Mouse (Mus musculus): ENCODE measurements around the gene 4930512M02Rik. TPM values are rescaled to one million over a fixed set of nuclear protein-coding genes. Genes with fewer than 3 reads are reported as not detected.
"Not testable (repeated sequence)": the region's sequence is repeated elsewhere in the genome, so short reads cannot be mapped to it uniquely, and the experiment has no call there.

4930512M02Rik gene
- polyA plus RNA-seq (2016; fragmentation: Nextera tagmentation; extraction: Ambion mirVana), result not detected in 2 replicates

DNA sequence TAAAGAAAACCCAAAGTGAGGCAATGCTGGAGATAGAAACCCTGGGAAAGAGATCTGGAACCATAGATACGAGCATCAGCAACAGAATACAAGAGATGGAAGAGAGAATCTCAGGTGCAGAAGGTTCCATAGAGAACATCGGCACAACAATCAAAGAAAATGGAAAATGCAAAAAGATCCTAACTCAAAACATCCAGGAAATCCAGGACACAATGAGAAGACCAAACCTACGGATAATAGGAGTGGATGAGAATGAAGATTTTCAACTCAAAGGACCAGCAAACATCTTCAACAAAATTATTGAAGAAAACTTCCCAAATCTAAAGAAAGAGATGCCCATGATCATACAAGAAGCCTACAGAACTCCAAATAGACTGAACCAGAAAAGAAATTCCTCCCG, at the start of gene 4930512M02Rik:
TSS of gene 4930512M02Rik (minus strand) at position 101 of the 400 bp plus-strand sequence.
- not testable (repeated sequence) for H3K27ac ChIP-seq; H3K27me3 ChIP-seq (ENCODE audit: poor library complexity, severe bottlenecking); H3K4me1 ChIP-seq; H3K4me3 ChIP-seq; H3K36me3 ChIP-seq (replicated peaks); DNase-seq (ENCODE audit: extremely low spot score, low spot score); H3K9me3 ChIP-seq
- 96% methylated on average over 3 of the region's 4 CpGs for WGBS

DNA sequence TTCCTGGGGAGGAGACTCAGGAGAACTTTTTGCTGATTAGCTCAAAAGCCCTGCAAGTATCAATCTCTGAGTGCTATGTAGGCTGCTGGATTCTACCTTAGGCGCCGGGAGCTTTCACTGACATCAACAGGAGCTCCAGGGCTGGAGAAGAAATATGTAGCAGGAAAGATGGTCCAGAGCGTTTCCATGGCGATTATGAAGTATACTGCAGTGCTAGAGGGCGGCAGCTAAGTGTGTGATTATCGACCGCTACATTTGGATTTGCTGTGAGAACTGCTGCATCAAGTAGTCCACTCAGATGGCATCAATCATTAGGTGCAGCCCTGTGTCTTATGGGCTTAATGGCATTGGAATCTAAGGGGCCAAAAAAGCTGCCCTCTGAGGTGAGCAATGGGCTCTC, 49.5 kb upstream of the 4930512M02Rik start:
- H3K4me3 ChIP-seq, result no peak overlapping the region
- no peaks in the 10 kb centered on the region for H3K27me3 ChIP-seq (ENCODE audit: poor library complexity, severe bottlenecking)
- H3K9me3 ChIP-seq, result no peaks in the 10 kb centered on the region
- H3K4me1 ChIP-seq, result no peaks in the 10 kb centered on the region
- 93% methylated on average over 7 of the region's 7 CpGs for WGBS
- no peaks in the 10 kb centered on the region for H3K36me3 ChIP-seq (replicated peaks)
- no peak overlapping the region for H3K27ac ChIP-seq
- no peak for DNase-seq (ENCODE audit: extremely low spot score, low spot score)

DNA sequence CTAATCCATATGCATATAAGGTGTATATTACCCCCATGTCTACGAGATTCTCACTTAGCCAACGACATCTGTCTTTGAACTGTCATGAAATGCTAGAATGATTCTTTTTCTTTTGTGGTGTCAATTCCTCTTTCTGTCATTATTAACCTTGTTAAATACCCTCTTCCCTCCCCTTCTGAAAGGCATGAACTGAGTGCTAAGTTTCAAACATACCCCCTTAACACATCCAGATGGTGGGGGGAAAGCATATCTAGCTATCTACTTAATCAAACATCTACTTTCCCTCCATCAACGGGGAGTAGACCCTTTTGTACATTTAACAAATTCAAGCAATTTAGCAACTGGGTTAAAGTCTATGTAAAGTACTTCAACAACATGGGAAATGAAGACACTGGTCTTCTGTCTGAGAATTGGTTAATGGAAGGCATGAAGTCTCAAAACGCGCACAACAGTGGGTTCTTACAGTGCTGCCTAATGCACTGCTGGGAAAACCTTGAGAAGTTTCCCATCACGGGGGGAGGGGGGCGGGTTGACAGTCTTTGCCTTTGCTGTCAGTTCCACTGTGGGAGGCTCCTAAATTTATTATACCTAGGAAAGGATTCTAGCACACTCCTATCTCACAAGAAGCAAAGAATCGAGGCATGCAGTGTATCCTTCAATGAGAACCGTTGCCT, 48.6 kb upstream of the 4930512M02Rik start:
- WGBS, result 90% methylated on average over 9 of the region's 9 CpGs
- no peak for DNase-seq (ENCODE audit: extremely low spot score, low spot score)
- Histone ChIP-seq H3K9me3 (no peaks in the 10 kb centered on the region), H3K4me3 (no peak overlapping the region), H3K27me3 (ENCODE audit: poor library complexity, severe bottlenecking) (no peaks in the 10 kb centered on the region), H3K27ac (no peak overlapping the region), H3K36me3 (replicated peaks) (no peaks in the 10 kb centered on the region), H3K4me1 (no peaks in the 10 kb centered on the region)

DNA sequence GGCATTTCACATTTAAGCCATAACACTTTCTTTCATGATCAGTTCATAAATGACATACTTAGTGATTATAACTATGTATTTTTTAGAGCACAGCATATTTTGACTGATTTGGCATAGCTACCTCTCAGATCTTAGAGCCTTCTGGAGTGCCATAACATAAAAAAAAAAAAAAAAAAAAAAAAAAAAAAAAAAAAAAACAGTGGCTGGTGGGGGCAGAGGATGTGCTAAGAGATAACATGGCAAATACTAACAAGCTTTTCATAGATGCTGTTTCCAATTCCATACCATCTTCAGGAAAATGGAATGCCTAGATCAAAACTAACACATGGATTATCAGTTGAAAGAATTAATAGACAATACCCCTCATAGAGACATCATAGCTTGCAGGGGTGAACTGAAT, 47.4 kb upstream of the 4930512M02Rik start:
- DNase-seq (ENCODE audit: extremely low spot score, low spot score), result no peak
- Histone ChIP-seq H3K36me3 (replicated peaks) (no peaks in the 10 kb centered on the region), H3K4me1 (no peaks in the 10 kb centered on the region), H3K9me3 (no peaks in the 10 kb centered on the region), H3K27me3 (ENCODE audit: poor library complexity, severe bottlenecking) (no peaks in the 10 kb centered on the region), H3K27ac (no peak overlapping the region), H3K4me3 (no peak overlapping the region)

DNA sequence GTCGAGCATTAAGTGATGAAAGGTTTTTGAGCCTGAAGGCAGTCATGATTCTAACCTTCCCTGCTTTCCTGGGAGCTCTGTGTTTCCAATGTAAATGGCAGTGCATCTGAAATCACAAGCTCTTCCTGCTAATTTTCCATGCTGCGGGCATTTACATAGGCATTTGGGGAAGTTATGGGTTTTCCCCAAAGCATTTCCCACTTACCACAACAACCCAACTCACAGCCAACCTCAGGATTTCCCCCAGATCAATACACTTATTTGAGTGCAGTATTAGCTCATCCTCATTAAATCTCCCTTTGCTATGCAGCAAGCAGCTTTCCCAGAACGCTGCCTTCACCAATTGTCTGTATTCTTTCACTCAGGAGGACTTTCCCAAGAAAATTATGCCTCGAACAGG, 45.3 kb upstream of the 4930512M02Rik start:
- no peaks in the 10 kb centered on the region for H3K9me3 ChIP-seq
- 83% methylated on average over 4 of the region's 4 CpGs for WGBS
- no peaks in the 10 kb centered on the region for H3K27me3 ChIP-seq (ENCODE audit: poor library complexity, severe bottlenecking)
- H3K4me1 ChIP-seq, result no peaks in the 10 kb centered on the region
- H3K27ac ChIP-seq, result no peak overlapping the region
- no peak for DNase-seq (ENCODE audit: extremely low spot score, low spot score)
- H3K4me3 ChIP-seq, result no peak overlapping the region
- no peaks in the 10 kb centered on the region for H3K36me3 ChIP-seq (replicated peaks)

DNA sequence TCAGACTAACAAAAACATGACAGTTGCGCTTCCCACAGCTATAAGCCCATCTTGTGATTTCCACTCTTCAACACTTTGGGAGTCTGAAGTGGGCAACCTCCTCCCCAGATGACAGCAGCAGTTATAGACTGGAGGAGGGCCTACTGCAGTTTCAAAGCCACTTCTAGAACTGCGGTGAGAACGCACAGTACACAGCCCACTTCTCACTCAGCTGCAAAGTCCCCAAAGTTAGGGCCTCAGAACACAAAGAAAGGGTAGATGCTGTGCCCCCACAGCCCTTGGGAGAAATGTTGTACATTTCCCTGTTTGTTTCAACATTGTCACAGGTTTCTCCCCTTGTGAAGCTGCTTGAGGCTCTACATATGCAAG, 40.3 kb upstream of the 4930512M02Rik start:
- no peaks in the 10 kb centered on the region for H3K9me3 ChIP-seq
- H3K27ac ChIP-seq, result no peak overlapping the region
- no peaks in the 10 kb centered on the region for H3K4me1 ChIP-seq
- no peak for DNase-seq (ENCODE audit: extremely low spot score, low spot score)
- H3K36me3 ChIP-seq (replicated peaks), result no peaks in the 10 kb centered on the region
- 98% methylated on average over 3 of the region's 3 CpGs for WGBS
- H3K4me3 ChIP-seq, result no peak overlapping the region
- H3K27me3 ChIP-seq (ENCODE audit: poor library complexity, severe bottlenecking), result no peaks in the 10 kb centered on the region

DNA sequence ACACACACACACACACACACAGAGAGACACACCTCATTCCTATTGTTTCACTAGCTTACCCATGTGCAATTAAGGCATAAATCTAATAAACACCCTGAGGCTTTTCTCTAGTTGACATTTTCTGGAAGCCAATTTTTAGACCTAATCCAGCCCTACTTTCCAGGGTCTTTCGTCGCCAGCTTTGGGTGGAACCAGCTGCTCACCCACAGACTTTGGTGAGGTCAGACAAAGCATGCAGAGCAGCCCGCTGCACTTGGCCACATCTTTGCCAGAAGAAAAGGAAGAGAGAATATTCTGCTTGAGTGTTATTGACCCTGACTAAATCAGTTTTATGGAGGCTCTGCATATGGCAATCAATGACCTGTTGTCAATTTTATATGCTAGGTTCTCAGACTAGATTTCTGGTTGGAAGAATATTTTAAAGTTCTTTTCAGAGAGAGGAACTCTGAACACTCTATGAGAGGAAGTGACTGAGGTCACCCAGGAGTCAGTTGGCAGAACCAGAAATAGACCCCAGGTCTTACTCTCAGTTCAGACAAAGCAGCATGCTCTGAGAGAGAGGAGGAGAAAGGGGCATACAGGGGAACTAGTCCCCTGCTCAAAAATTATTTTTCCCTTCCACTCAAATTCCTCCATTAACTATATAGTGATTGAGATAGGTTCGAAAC, 39.8 kb upstream of the 4930512M02Rik start:
- no peaks in the 10 kb centered on the region for H3K27me3 ChIP-seq (ENCODE audit: poor library complexity, severe bottlenecking)
- H3K4me1 ChIP-seq, result no peaks in the 10 kb centered on the region
- no peak for DNase-seq (ENCODE audit: extremely low spot score, low spot score)
- H3K4me3 ChIP-seq, result no peak overlapping the region
- no peak overlapping the region for H3K27ac ChIP-seq
- 87% methylated on average over 4 of the region's 4 CpGs for WGBS
- H3K36me3 ChIP-seq (replicated peaks), result no peaks in the 10 kb centered on the region
- no peaks in the 10 kb centered on the region for H3K9me3 ChIP-seq

DNA sequence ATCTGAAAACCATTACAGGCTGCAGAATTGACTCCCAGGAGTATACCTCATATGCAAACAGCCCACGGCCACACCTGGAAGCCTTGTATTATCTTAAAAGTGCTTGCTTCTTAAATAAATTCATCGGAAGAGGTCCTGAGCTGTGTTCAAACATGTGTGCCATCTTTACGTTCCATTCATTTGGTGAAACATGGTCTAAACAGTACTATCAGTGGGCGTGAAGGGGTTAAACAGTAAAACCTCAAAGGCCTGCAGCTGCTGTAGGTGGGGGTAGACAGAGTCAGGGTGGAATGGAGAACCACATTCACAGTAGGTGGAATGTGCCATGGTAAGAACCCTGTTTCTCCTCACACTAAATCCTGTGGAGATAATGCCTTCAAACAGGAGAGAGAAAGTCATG, 33.0 kb upstream of the 4930512M02Rik start:
- no peaks in the 10 kb centered on the region for H3K9me3 ChIP-seq
- no peak for DNase-seq (ENCODE audit: extremely low spot score, low spot score)
- WGBS, result 93% methylated on average over 4 of the region's 4 CpGs
- H3K36me3 ChIP-seq (replicated peaks), result no peaks in the 10 kb centered on the region
- H3K4me1 ChIP-seq, result no peaks in the 10 kb centered on the region
- no peaks in the 10 kb centered on the region for H3K27me3 ChIP-seq (ENCODE audit: poor library complexity, severe bottlenecking)
- H3K27ac ChIP-seq, result no peak overlapping the region
- H3K4me3 ChIP-seq, result no peak overlapping the region

DNA sequence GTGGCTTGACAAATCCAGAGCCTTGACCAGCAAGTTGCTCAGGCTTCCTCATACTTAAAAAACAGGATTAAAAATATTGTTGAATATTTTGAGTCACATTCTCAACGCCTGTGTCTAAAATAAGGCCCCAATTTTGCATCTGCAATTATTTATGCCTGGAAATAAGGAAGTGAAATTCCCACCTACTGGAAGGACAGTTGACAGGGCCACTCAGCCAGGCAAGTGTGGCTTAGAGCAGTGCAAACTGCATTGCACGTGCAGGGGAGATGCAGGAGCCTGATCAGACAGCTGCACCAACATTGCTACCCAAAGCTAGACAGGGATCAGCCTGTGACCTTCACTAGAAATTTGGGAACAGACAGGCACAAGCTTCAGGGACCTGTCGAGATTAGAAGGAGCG, 31.2 kb upstream of the 4930512M02Rik start:
- Histone ChIP-seq H3K4me3 (no peak overlapping the region), H3K27ac (no peak overlapping the region), H3K36me3 (replicated peaks) (no peaks in the 10 kb centered on the region), H3K4me1 (no peaks in the 10 kb centered on the region), H3K9me3 (no peaks in the 10 kb centered on the region), H3K27me3 (ENCODE audit: poor library complexity, severe bottlenecking) (no peaks in the 10 kb centered on the region)
- WGBS, result 84% methylated on average over 4 of the region's 4 CpGs
- DNase-seq (ENCODE audit: extremely low spot score, low spot score), result no peak

DNA sequence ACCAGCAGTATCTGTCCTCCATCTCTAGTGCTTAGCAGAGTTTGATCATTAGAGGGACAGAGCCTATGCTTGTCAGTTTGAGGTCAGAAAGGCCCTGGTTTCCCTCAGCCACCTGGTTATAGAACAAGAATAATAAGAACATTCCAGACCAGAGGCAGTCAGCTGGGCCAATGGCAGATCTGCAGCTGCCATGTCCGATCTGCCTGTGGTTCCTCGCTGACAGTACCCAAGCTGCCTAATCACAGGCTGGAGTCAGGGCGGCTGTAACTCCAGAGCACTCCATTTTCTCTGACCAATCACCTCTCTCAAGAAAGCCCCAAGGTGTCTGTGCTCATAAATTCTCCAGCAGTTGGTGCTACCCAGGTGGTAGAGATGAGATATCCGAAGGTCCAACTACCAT, 30.0 kb upstream of the 4930512M02Rik start:
- DNase-seq (ENCODE audit: extremely low spot score, low spot score), result no peak

DNA sequence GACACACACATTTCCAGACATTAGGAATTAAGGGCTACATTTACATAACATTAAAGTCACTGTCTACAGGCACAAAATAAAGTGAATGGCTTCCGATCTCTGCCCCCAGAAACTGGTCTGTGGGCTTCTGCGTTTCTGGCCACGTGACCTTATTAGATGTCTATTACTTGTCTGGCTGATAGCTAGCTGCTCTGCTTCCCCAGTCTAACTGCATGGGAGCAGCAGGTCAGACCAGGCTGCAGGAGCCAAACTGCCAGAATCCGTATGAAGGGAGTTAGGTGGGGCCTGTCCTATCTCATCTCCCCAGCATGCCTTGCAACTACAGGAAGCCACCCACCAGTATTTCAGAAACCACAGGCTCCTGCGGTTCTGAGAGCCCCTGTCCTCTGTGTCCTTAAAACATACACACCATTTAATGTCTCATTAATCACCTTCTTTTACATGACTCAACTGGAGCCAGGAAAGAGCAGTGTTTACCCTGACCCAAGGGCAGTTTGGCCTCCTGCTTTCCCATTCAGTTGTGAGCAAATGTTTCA, 29.4 kb upstream of the 4930512M02Rik start:
- 77% methylated on average over 5 of the region's 5 CpGs for WGBS
- Histone ChIP-seq H3K27ac (no peak overlapping the region), H3K9me3 (no peaks in the 10 kb centered on the region), H3K27me3 (ENCODE audit: poor library complexity, severe bottlenecking) (no peaks in the 10 kb centered on the region), H3K36me3 (replicated peaks) (no peaks in the 10 kb centered on the region), H3K4me1 (no peaks in the 10 kb centered on the region), H3K4me3 (no peak overlapping the region)
- no peak for DNase-seq (ENCODE audit: extremely low spot score, low spot score)

More for the DNA sequence above, 30.0 kb upstream of the 4930512M02Rik start:
- H3K27me3 ChIP-seq (ENCODE audit: poor library complexity, severe bottlenecking), result no peaks in the 10 kb centered on the region
- no peak overlapping the region for H3K27ac ChIP-seq
- H3K36me3 ChIP-seq (replicated peaks), result no peaks in the 10 kb centered on the region
- no peaks in the 10 kb centered on the region for H3K4me1 ChIP-seq
- no peak overlapping the region for H3K4me3 ChIP-seq
- no peaks in the 10 kb centered on the region for H3K9me3 ChIP-seq
- 88% methylated on average over 4 of the region's 4 CpGs for WGBS

DNA sequence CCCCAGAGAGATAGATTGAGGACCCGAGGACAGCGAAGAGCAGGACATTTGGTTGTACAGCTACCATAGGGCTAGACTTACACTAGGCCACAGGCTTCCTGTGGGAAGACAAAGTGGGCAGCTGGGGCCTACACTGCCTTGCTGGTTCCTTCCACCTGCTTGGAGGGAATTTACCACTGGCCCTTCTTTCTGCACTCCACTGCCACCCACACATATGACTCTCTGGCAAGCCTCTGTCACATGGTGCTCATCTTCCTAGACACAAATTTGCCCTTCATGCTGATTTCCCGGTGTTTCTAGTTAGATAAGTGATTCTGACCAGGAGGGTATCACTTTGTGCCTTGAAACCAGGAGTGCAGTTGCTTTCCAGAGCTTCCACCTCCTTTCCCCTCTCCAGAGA, 28.8 kb upstream of the 4930512M02Rik start:
- Histone ChIP-seq H3K4me1 (no peaks in the 10 kb centered on the region), H3K27me3 (ENCODE audit: poor library complexity, severe bottlenecking) (no peaks in the 10 kb centered on the region), H3K27ac (no peak overlapping the region), H3K4me3 (no peak overlapping the region), H3K36me3 (replicated peaks) (no peaks in the 10 kb centered on the region), H3K9me3 (no peaks in the 10 kb centered on the region)
- no peak for DNase-seq (ENCODE audit: extremely low spot score, low spot score)
- 90% methylated on average over 3 of the region's 3 CpGs for WGBS

DNA sequence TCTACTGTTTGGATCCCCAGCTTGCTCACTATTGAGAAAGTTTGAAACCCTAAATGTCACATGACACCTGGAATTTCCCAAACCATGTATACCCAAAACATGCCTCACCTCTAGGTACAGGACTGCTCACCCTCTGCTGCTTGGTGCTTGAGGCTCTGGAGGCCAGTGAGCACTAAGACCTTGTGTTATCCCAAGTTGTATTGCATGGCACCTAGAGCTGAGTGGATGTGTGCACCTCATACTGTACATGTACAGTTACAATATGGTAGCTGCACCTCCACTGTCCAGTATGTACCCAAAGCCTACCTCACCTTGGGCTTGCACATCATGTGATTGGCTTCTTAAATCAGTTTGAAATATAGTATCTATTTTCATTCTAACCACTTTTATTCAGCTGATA, 16.7 kb upstream of the 4930512M02Rik start:
- Histone ChIP-seq H3K9me3 (no peaks in the 10 kb centered on the region), H3K27me3 (ENCODE audit: poor library complexity, severe bottlenecking) (no peaks in the 10 kb centered on the region), H3K36me3 (replicated peaks) (no peaks in the 10 kb centered on the region), H3K27ac (no peak overlapping the region), H3K4me1 (no peaks in the 10 kb centered on the region), H3K4me3 (no peak overlapping the region)
- no peak for DNase-seq (ENCODE audit: extremely low spot score, low spot score)

Measured in forebrain, embryonic 10.5 days (tissue).